Mouse (Mus musculus): ENCODE measurements around the gene Cops3. TPM values are rescaled to one million over a fixed set of nuclear protein-coding genes. Genes with fewer than 3 reads are reported as not detected.
A peak's percentile ranks its signal among the peaks of the same experiment; 100 is the strongest.

The Cops3 gene
- total and polyA plus RNA-seq, 3 experiments, result 180 to 198 TPM; not detected in 1

- Histone ChIP-seq H3K4me3 (ENCODE audit: control insufficient read depth in 1 of 2, insufficient read depth in 1 of 2, low read depth in 2 of 2, low read length in 2 of 2) (peak overlapping the region; percentile 81 to 95), H3K4me1 (ENCODE audit: control insufficient read depth in 1 of 2, insufficient read depth in 2 of 2, low read length in 2 of 2) (peaks cover 4 to 8% of the 10 kb centered on the region in 2 experiments; a peak in 3 of 4 replicates), H3K9ac (ENCODE audit: control insufficient read depth, low read depth, low read length, poor library complexity, severe bottlenecking) (peak overlapping the region; percentile 97), H3K79me2 (ENCODE audit: control insufficient read depth, insufficient read depth, low read length, poor library complexity) (peaks cover 10% of the 10 kb centered on the region), H3K27me3 (ENCODE audit: control insufficient read depth in 1 of 2, insufficient read depth in 2 of 2, low read length in 2 of 2) (no peaks in the 10 kb centered on the region), H3K36me3 (ENCODE audit: control insufficient read depth in 1 of 2, insufficient read depth in 2 of 2, low read length in 2 of 2) (peaks cover 0 to 9% of the 10 kb centered on the region in 2 experiments; a peak in 2 of 4 replicates), H3K9me3 (replicated peaks; ENCODE audit: insufficient read depth, low read length) (no peaks in the 10 kb centered on the region), H3K27ac (ENCODE audit: control insufficient read depth, low read depth, low read length) (peak overlapping the region; percentile 56)
- TF ChIP-seq POLR2A (IDR thresholded peaks at IDR 0.05; ENCODE audit: control insufficient read depth in 1 of 2, insufficient read depth in 1 of 2, low read depth in 1 of 2, low read length in 2 of 2, poor library complexity in 1 of 2) (peak; percentile 81 to 92; a peak in 3 of 4 replicates), USF2 (IDR thresholded peaks at IDR 0.05; ENCODE audit: borderline replicate concordance in 1 of 2, insufficient read depth in 1 of 2, low read depth in 1 of 2, low read length in 2 of 2) (no peak), SMC3 (IDR thresholded peaks at IDR 0.05; ENCODE audit: low read depth, low read length) (no peak), ZC3H11A (IDR thresholded peaks at IDR 0.05; ENCODE audit: low read depth, low read length) (no peak), MAZ (IDR thresholded peaks at IDR 0.05; ENCODE audit: low read depth, low read length) (no peak; the same call in 1 of the 2 replicates), CTCF (IDR thresholded peaks at IDR 0.05 in 2 of 3, conservative IDR thresholded peaks at IDR 0.05 in 1 of 3; ENCODE audit: control insufficient read depth in 1 of 3, insufficient read depth in 1 of 3, low read depth in 2 of 3, low read length in 3 of 3, poor library complexity in 1 of 3, severe bottlenecking in 1 of 3) (peak in 1 of 3 experiments; percentile 20; a peak in 1 of 6 replicates), NELFE (IDR thresholded peaks at IDR 0.05; ENCODE audit: low read depth, low read length) (peak; percentile 77), POLR2AphosphoS2 (IDR thresholded peaks at IDR 0.05; ENCODE audit: low read length) (peak; percentile 61; the same call in 1 of the 2 replicates), MAX (IDR thresholded peaks at IDR 0.05; ENCODE audit: low read length) (peak; percentile 59; the same call in 1 of the 2 replicates), NRF1 (IDR thresholded peaks at IDR 0.05; ENCODE audit: insufficient read depth, low read depth, low read length, poor library complexity, severe bottlenecking) (peak; percentile 72), UBTF (IDR thresholded peaks at IDR 0.05; ENCODE audit: borderline replicate concordance, insufficient read depth, low read depth, low read length) (peak; percentile 75; the same call in 1 of the 2 replicates), TCF12 (IDR thresholded peaks at IDR 0.05; ENCODE audit: low read depth, low read length) (no peak), HCFC1 (IDR thresholded peaks at IDR 0.05; ENCODE audit: low read depth, low read length) (0 out of 2 replicates have a peak, but pooled peaks have one; percentile 37), MXI1 (IDR thresholded peaks at IDR 0.05; ENCODE audit: low read depth, low read length) (peak; percentile 75), MYC (IDR thresholded peaks at IDR 0.05; ENCODE audit: low read depth, low read length) (no peak), GATA1 (IDR thresholded peaks at IDR 0.05; ENCODE audit: low read depth, low read length) (no peak), ZMIZ1 (IDR thresholded peaks at IDR 0.05; ENCODE audit: low read depth, low read length) (peak; percentile 73; the same call in 1 of the 2 replicates), ELF1 (IDR thresholded peaks at IDR 0.05; ENCODE audit: low read depth, low read length) (peak; percentile 57; the same call in 1 of the 2 replicates)
- DNase-seq (ENCODE audit: low read depth, low spot score), result peak; percentile 79
Observed at GRCm38 (mm10) chr11:59847891-59848884, 8.6 kb upstream of the Cops3 start.

Measured in MEL (cell line).